Mouse (Mus musculus) retina, postnatal 7 days (tissue): Measurements from ENCODE around the gene Dexi.

Experiments used
- DNase-seq: peaks from one replicate; pipeline ENCODE4 v3.0.0-alpha.2; 2012; ENCODE audit warnings: low read depth, low spot score

Dexi gene

DNA sequence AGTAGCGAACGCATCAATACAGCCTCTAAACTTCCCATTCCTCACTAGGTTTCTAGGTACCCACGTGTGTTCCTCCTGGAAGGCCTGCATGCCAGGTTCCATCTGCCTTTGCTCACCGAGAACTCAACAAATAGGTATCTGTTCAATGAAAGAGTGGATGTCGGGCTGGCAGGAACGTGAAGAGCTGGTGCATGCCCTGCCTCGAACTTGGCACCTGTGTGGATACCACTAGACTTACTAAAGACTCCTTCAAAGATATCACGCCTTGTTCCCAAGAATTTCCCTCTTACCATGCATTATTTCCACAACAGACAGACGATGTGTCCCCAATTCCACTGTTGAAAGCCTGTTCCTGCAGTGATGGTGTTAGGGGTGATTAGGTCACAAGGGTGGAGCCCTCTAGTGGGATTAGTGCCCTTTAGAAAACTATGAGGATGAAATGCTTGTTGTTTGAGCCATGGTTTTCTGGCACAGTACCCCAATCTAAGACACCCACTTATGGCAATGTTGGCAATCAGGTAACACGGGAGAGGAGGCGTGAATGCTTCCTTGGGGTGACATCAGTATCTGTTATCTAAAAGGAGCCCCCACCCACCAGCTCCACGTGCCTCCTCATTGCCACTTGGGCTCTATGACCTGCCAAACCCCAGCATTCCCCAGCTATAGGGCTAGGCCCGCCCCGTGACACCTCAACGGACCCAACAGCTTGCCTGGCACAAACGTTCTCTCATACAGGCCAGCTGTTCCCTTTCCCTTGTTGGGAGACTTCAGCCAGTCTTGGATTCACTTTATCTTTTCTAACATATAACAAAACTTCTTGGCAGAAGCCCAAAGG is 1.9 kb downstream of the Dexi start:
- DNase-seq = no peak

DNA sequence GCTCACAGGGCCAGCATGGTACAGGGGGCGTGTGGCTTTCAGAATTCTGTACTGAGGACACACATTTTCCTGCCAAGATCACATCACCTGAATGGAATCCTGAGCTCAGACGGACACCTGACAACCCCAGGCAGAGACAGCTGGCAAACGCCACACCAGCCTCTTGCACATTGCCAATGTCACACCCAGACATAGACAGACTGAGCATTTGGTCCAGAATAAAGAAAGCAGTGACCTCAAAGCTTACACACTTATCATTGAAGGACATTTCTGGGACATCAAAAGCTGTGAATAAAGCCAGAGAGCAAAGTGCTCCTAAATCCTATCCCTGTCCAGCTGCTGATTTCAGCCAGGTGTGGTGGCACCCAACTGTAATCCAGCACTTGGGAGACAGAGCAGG is 5.9 kb downstream of the Dexi start:
- DNase-seq = no peak

DNA sequence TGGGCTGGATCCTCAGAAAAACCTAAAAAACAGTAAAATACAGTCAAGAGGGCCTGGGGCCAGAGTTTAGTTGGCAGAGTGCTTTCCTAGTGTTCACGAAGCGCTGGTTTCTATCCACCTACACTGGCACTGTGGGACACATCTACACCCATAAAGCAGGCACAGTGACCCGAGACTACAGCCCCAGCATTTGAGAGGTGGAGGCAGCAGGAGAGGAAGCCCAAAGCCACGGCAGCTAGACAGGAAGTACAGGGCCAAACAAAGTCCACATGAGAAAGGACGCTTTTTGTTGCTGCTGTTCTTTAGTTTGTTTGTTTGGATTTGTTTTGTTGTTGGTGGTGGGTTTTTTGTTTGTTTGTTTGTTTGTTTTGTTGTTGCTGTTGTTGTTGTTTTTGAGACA is 6.5 kb downstream of the Dexi start:
- no peak for DNase-seq

DNA sequence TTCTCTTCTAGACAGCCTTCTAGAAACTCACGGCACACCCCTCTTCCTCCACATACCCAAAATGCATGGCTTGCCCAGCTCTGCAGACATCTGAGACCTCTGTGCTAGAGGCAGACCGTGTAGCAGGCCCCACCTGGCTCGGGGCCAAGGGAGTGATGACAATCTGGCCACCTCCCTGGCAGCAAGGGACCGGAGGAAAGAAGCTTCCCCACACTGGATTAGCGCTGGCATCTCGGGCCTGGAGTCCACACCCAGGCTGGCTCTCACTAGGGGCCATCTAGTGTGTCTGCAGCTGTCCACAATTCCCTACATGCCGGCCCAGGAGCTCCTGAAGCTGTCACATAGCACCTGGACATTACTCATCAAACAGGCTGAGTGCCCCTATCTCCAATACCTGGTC is 8.3 kb downstream of the Dexi start:
- peak; percentile 27 for DNase-seq

DNA sequence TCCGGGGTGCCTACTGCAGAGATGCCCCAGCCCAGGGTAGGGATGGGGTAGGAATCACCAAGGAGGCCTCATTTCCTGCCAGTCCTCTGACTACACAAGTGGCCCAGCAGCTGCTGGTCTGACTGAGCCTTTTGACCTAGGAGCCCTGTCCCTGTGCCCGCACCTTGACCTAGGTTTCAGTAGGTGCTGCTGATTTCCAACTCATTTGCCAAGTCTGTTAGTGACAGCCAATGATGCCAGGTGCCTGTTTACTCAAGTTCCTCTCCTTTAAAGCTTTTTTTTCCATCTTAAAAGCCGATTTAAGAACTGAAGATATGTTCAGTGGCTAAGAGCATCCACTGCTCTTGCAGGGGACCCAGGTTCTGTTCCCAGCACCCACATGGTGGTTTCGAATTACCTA is 9.1 kb downstream of the Dexi start:
- no peak for DNase-seq

DNA sequence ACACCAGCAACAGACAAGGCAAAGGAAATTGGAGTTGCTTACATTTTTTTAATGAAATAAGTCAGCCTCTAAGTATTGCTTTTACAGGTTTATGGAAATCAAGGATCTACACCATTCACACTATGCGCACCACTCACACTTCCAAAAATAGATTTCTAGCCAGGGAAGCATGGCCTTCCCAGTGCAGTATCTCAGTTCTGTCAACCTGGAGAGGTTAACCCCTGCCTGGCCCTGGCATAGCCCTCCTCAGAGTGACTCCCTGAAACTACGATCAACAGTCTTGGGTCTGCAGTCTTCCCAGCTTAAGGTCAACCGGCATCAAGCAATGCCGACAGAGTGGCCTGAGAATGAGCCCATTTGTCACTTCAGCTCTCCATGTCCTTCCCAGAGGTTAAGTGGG is 12.7 kb downstream of the Dexi start:
- DNase-seq = no peak

DNA sequence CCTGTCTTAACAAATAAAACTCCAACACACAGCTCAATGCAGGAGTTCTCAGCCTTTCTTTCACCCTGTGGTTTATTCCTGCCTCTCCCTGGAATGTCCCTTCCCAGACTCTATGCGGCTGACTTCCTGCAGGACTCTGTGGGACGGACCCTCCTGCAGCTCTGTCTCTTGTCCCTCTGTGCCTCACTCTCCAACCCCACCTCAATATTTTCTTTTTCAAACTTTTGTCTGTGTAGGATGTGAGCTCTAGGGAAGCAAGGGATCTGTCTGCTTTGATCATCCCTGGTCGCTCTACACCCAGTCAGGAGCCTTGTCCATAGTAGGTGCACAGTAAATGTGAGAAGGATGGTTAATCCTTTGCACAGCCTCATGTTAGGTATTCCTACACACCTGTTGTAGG is 14.5 kb downstream of the Dexi start:
- DNase-seq = no peak

DNA sequence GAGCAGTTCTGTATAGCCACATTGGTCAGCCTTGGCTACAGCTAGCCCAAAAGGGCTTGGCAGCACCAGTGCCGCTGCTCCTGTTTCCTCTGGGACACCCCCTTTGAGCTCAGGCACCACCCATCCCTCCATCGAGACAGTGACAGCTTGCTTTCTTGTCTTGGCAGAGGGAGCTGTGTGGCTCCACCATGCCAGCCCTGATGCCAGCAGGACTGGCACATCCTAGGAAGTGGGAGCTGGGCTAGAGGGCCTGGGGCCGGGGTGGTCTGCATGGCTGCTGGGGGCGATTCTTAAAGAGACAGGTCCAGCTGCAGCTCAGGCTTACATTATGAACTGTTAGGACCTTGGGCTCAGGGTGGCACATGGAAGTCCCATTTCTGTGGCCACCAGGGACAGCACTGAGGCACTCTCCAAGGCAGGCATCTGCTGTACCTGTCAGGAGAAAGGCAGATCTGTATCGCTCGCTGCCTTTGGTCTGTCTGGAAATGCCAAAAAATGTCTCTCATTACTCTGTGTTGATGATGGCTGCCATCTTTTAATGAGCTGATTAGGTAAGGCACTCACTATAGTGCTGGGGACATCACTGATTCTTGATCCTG is 15.7 kb downstream of the Dexi start:
- no peak for DNase-seq

DNA sequence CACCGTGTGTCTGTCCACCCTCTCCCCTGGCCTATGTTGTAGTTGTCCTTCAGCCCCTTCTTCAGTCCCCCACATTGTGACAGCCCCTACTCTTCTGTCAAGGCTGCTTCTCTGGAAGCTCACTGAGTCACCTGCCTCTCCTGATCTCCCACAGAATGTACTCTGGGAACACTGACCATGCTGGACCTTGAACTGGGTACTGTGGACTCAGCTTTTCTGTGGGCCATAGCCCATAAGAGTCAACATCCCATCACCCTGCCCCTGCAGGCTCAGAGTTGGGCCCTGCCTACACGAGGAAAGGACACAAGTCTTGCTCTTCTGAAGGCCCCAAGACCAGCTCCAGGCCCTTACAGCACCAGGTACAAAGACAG is 17.3 kb downstream of the Dexi start:
- no peak for DNase-seq

DNA sequence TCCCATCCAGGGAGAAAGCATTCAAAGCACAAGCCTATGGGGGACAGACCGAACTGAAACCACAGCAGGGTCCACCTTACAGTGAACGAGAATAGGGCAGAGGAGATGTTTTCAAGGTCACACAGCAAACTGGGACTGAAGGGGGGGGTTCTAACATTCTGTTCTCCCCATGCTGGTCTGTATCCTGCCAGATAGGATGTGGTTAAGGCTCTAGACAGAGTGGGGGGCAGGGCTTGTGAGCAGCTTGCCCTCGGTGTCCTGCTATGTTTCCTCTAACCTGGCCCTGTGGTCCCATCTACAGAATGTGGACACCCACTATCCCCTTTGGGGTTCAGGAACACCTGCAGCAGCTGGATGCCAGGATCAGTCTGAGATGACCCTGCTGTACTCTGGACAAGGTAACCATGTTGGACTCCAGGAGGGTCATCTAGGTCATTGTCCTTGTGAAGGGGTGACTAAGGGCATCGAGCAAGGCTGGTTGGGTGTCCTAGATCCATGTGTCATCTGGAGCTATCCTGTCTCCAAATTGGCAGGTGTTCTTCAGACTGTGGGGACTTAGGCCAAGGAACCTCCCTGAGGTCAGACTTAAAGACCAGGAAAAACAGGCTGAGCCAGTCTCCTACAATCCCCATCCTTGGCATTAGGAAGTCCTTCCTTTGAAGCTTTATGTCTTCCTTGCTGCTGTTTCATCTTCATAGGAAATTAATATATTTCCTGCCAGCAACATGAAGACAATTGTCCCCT is 17.8 kb downstream of the Dexi start:
- DNase-seq = no peak

DNA sequence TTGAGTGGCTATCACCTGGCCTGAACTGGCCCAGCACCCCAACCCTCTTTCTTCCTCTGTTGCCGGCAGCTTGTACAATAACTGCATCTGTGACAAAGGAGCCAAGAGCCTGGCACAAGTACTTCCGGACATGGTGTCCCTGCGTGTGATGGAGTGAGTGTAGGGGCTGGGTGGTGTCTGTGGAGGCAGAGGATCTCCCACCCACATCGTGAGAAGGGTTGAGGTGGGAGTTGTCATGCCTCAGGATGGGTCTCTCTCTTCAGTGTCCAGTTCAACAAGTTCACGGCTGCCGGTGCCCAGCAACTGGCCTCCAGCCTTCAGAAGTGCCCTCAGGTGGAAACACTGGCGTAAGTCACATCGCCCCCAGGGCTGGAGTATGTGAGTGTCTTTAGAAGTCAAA is 19.2 kb downstream of the Dexi start:
- DNase-seq = no peak

DNA sequence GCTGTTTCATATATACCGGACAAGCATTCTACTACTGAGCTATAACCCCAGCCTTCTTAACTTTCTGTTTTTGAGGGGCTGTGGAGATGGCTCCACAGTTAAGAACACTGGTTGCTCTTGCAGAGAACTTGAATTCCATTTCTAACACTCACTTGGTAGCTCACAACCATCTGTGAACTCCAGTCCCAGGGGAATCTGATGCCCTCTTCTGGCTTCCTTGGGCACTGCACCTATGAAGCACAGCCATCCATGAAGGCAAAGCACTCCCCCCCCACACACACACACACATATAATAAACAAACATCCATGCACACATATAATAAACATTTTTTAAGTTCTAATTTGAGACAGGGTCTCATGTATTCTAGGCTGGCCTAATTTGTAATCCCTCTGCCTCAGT is 20.0 kb downstream of the Dexi start:
- peak; percentile 36 for DNase-seq

DNA sequence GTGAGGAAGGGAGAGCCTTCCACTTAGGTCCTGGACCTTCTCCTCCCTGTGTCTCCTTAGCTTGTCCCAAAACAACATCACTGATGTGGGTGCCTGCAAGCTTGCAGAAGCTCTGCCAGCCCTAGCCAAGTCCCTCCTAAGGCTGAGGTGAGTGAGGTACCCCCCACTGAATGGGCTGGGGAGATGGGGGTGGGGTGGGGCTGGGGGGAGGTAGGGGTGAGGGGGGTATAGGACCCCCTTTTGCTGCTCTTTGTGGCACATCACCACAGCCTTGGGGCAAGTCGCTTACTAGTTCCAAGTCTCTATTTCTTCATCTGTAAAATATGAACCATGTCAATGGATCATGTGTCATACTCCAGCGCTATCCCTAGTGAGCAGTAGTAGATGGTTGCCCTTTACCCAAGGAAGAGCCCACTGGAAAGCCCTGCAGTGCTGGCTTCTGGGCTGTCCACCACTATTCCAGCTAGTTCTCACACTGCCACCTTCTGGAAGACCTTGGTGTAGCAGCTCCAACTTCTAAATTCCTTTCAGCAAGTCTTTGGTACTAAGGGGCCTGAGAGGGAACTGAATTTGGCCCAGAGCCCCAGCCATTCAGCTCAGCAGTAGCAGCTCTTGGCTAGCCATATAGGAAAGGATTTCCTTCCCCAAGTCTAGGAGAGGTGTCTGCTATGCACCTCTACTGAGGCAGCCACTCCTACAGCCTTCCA is 21.8 kb downstream of the Dexi start:
- DNase-seq = peak; percentile 64

DNA sequence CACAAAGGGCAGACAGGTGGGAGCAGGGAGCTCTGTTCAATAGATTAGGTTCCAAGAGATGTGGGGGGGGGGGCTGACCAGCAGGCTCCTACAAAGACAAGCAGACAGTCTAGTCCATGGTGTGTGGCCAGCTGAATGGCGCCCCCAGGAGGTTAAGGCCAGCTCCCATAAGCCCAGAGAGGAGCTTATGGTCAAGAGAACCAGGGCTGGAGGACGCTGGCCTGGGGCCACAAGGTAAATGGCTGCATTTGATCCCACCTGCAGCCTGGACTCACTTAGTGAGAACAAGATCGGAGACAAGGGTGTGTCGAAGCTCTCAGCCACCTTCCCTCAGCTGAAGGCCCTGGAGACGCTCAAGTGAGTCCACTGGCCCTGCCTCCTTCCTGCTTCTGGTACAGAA is 24.8 kb downstream of the Dexi start:
- DNase-seq = no peak

DNA sequence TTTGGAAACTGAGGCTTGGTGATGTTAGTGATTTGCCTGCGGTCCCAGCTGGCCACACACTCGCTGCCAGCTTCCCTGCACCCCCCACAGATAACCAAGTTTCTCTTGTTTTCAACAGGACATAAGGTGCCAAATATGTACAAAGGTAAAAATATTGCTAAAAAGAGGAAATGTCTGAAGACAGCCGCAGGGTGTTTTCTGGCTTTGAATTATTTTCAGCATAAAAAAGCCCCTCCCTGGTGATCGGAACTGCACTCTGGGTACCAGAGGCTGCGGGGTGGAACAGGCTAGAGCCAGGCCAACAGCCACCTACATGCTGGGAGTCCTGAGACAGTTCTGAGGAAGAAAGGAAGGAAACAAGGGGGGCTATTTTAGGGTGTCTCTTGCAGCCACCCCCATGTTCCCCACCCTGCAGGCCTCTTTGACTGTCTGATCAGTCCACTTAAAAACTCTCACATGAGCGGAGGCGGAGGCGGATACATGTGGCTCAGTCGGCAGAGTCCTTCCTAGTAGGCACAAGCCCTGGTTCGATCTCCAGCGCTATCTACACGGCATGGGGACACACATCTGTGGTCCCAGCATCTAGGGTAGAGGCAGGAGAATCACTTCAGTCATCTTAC is 26.8 kb downstream of the Dexi start:
- no peak for DNase-seq

DNA sequence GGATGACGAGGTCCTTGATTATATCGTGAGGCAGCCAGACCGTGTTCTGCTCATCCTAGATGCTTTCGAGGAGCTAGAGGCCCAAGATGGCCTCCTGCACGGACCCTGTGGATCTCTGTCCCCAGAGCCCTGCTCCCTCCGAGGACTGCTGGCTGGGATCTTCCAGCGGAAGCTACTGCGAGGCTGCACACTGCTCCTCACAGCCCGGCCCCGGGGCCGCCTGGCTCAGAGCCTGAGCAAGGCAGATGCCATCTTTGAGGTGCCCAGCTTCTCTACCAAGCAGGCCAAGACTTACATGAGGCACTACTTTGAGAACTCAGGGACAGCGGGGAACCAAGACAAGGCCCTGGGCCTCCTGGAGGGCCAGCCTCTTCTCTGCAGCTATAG is 31.7 kb downstream of the Dexi start:
- DNase-seq = no peak

DNA sequence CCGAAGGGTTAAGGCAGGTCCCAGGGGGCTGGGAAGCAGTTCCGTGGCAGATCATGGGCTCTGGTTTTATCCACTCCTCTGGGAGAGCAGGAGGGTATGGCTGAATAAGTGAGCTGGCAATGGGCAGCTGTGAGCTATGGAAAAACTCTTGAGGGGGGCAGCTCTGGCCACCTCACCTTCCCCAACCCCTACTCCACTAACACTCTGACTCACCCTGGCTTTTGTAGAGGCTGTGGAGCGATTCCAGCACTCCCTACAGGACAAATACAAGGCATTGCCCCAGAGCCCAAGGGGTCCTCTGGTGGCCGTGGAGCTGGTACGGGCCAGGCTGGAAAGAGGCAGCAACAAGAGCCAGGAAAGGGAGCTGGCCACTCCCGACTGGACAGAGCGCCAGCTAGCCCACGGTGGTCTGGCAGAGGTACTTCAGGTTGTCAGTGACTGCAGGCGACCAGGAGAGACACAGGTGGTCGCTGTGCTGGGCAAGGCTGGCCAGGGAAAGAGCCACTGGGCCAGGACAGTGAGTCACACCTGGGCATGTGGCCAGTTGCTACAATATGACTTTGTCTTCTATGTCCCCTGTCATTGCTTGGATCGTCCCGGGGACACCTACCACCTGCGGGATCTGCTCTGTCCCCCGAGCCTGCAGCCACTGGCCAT is 32.2 kb downstream of the Dexi start:
- DNase-seq = no peak

DNA sequence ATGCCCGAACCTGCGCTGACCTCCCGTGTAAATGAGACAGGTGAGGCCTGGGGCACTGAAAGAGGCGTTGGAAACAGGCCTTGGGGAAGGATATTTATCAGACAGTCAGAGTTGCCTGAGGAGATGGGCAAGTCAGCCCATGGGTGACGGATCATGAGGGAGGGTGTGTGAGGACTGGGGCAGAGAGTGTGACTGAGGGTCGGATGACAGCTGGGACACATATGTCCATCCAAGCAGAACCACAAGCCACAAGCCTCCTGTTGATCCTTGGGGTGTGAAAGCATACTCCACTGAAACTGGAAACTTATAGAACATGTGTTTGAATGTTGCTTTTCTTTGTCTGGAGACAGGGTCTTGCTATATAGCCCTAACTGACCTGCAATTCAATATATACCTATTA is 34.2 kb downstream of the Dexi start:
- DNase-seq = no peak

DNA sequence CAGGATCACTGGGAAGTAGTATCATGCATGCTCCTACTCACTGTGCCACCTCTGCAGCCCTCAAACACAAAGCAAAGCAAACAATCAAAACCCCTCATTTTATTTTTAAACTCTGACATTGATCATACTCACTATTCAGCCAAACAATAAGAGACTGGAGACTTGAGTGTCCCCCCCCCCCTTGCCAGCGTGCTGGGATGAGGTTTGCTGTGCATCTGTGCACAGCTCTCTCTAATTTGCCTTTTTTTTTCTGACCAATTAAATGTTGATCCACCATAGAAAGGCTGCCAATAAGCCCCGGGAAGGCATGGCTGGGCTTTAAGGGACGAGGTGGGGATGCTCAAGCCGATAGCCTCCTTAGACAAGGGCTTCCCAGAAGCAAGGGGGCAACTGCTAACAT is 35.4 kb downstream of the Dexi start:
- DNase-seq = no peak

DNA sequence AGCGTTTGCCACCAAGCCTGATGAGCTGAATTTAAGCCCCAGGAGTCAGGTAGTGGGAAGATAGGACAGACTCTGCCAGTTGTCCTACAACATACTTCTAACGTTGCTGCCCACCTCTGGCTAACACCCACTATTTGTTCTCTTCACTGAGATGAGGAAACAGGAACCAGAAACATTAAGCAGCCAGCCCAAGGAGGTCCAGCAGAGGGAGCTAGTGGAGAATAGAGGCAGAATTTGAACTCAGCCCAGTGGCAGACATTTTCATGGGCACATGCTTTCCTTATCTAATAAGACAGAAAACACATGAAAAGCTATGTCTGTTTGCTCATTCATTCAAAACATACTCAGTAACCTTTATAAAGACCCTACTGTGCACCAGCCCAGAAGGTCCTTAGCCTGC is 39.8 kb downstream of the Dexi start:
- DNase-seq = no peak

DNA sequence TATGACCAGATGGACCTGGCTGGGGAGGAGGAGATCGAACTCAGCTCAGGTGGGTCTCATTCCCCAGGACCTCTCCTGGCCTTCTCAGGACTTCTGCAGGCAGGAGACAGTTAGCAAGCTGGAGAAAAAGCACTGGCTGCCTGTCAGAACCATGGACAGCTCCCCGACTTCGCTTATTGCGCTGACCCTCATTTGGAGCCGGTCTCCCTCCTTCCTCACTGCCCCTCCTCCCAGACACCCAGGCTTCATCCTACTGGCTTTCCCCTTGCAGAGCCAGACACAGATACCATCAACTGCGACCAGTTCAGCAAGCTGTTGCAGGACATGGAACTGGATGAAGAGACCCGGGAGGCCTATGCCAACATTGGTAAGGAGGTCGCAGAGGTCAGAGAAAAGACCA is 41.0 kb downstream of the Dexi start:
- DNase-seq = no peak
